ENCODE assay signal across 11 mouse cellular contexts in genomic region chr7:99046545-99047206, GRCm38 (mm10).
DNase-seq lines count a peak whose midpoint lies in the region; ATAC-seq and TF ChIP-seq lines count a peak whose summit lies in the region.
"Had no signal": no experiment of that assay in that cellular context is flagged by ENCODE, and none has a peak within 500 bp of the region (broad histone marks: within the 10 kb centered on the region; RNA-seq: fewer than 3 reads in every experiment).

No protein-coding gene starts in this region.

- H3K27me3 ChIP-seq in forebrain, postnatal 0 days (ENCODE audit: insufficient read depth, low read length): no peaks in the 10 kb centered on the region
- H3K27me3 ChIP-seq in forebrain, embryonic 10.5 days (ENCODE audit: poor library complexity, severe bottlenecking): no peaks in the 10 kb centered on the region
- H3K27me3 ChIP-seq in lung, embryonic 16.5 days (ENCODE audit: control insufficient read depth, insufficient read depth, low read depth, low read length): no peaks in the 10 kb centered on the region
- H3K27me3 ChIP-seq in hindbrain, embryonic 14.5 days (ENCODE audit: control insufficient read depth, insufficient read depth, low read length): no peaks in the 10 kb centered on the region
- H3K27me3 ChIP-seq: liver, embryonic 15.5 days had no signal

- H3K4me2 ChIP-seq in forebrain, postnatal 0 days (ENCODE audit: low read depth): peak overlapping the region; percentile 35
- 0 out of 2 replicates have a peak overlapping the region, but pooled peaks have one; percentile 21 for H3K4me2 ChIP-seq in lung, embryonic 16.5 days (ENCODE audit: low read depth, low read length)
- H3K4me2 ChIP-seq in hindbrain, embryonic 14.5 days (replicated peaks): peak overlapping the region; percentile 5; the same call in 1 of the 2 replicates
- H3K4me2 ChIP-seq: liver, embryonic 15.5 days had no signal

- WGBS in forebrain, postnatal 0 days: 29% methylated on average over 11 of the region's 11 CpGs
- 79% methylated on average over 11 of the region's 11 CpGs for WGBS in forebrain, embryonic 10.5 days
- 45% methylated on average over 11 of the region's 11 CpGs for WGBS in lung, embryonic 16.5 days
- 60% methylated on average over 11 of the region's 11 CpGs for WGBS in hindbrain, embryonic 14.5 days

- no peaks in the 10 kb centered on the region for H3K36me3 ChIP-seq in forebrain, postnatal 0 days (ENCODE audit: insufficient read depth)
- no peaks in the 10 kb centered on the region for H3K36me3 ChIP-seq in forebrain, embryonic 10.5 days (replicated peaks)
- H3K36me3 ChIP-seq in lung, embryonic 16.5 days (ENCODE audit: control insufficient read depth, insufficient read depth, low read length): no peaks in the 10 kb centered on the region
- H3K36me3 ChIP-seq in hindbrain, embryonic 14.5 days (replicated peaks; ENCODE audit: control insufficient read depth, insufficient read depth): no peaks in the 10 kb centered on the region

- H3K9ac ChIP-seq in forebrain, postnatal 0 days: no peak overlapping the region
- no peak overlapping the region for H3K9ac ChIP-seq in lung, embryonic 16.5 days (ENCODE audit: low read length)
- H3K9ac ChIP-seq in hindbrain, embryonic 14.5 days: no peak overlapping the region
- H3K9ac ChIP-seq: liver, embryonic 15.5 days had no signal

- H3K4me1 ChIP-seq in forebrain, postnatal 0 days (ENCODE audit: insufficient read depth): peaks cover 10% of the 10 kb centered on the region
- peaks cover 10% of the 10 kb centered on the region; the same call in 1 of the 2 replicates for H3K4me1 ChIP-seq in forebrain, embryonic 10.5 days
- H3K4me1 ChIP-seq in lung, embryonic 16.5 days (replicated peaks; ENCODE audit: control insufficient read depth, insufficient read depth, low read length): peaks cover 37% of the 10 kb centered on the region
- no peaks in the 10 kb centered on the region for H3K4me1 ChIP-seq in hindbrain, embryonic 14.5 days (replicated peaks; ENCODE audit: control insufficient read depth, insufficient read depth, low read length)
- H3K4me1 ChIP-seq: liver, embryonic 15.5 days had no signal

- ATAC-seq in forebrain, postnatal 0 days: peak; percentile 85
- ATAC-seq in lung, embryonic 16.5 days (ENCODE audit: low read depth): no peak
- no peak for ATAC-seq in hindbrain, embryonic 14.5 days (ENCODE audit: low FRiP score)
- ATAC-seq: inflammation-experienced regulatory T-cells, adult 6 months had no signal

- TF ChIP-seq CTCF in forebrain, postnatal 0 days (IDR thresholded peaks at IDR 0.05; ENCODE audit: low read depth): no peak

- peak; percentile 79 for DNase-seq in forebrain, postnatal 0 days
- DNase-seq in forebrain, embryonic 10.5 days (ENCODE audit: extremely low spot score, low spot score): no peak
- DNase-seq in lung, postnatal 36 days: no peak
- no peak for DNase-seq in hindbrain, embryonic 14.5 days (ENCODE audit: low spot score)
- peak; percentile 26 for DNase-seq in right cerebral cortex, postnatal 25 days
- DNase-seq in gastrocnemius, postnatal 10 days: no peak
- no peak for DNase-seq in cerebellum, postnatal 14 days
- DNase-seq: thymus, adult 2 months had no signal

- peak overlapping the region; percentile 66 for H3K27ac ChIP-seq in forebrain, postnatal 0 days (ENCODE audit: low read depth, low read length)
- H3K27ac ChIP-seq in forebrain, embryonic 10.5 days: no peak overlapping the region
- H3K27ac ChIP-seq in lung, embryonic 16.5 days (ENCODE audit: low read length): no peak overlapping the region
- no peak overlapping the region for H3K27ac ChIP-seq in hindbrain, embryonic 14.5 days
- H3K27ac ChIP-seq: liver, embryonic 15.5 days had no signal

- H3K9me3 ChIP-seq in forebrain, postnatal 0 days (ENCODE audit: low read length): no peaks in the 10 kb centered on the region
- no peaks in the 10 kb centered on the region for H3K9me3 ChIP-seq in forebrain, embryonic 10.5 days
- no peaks in the 10 kb centered on the region for H3K9me3 ChIP-seq in lung, embryonic 16.5 days (ENCODE audit: control insufficient read depth, low read length)
- H3K9me3 ChIP-seq in hindbrain, embryonic 14.5 days (ENCODE audit: control insufficient read depth, low read length): no peaks in the 10 kb centered on the region
- H3K9me3 ChIP-seq: liver, embryonic 15.5 days had no signal

- H3K4me3 ChIP-seq in forebrain, postnatal 0 days (ENCODE audit: low read depth, low read length): no peak overlapping the region
- no peak overlapping the region for H3K4me3 ChIP-seq in forebrain, embryonic 10.5 days
- no peak overlapping the region for H3K4me3 ChIP-seq in lung, embryonic 16.5 days (ENCODE audit: low read length)
- no peak overlapping the region for H3K4me3 ChIP-seq in hindbrain, embryonic 14.5 days (replicated peaks; ENCODE audit: low read length)
- H3K4me3 ChIP-seq: liver, embryonic 15.5 days had no signal

Comparison
In these comparisons a context has a peak if more than half of its experiments do, and no peak if none do; other contexts are left out.
1. DNase-seq: peak in forebrain, postnatal 0 days (single experiment) and right cerebral cortex, postnatal 25 days (single experiment); none in forebrain, embryonic 10.5 days (single experiment), lung, postnatal 36 days (single experiment), hindbrain, embryonic 14.5 days (single experiment), gastrocnemius, postnatal 10 days (single experiment) and cerebellum, postnatal 14 days (0 of 2).
2. Peak in every context shown above with its lines, with median percentiles within 50 percentile points of each other: H3K4me2 ChIP-seq.